Mouse (Mus musculus): ENCODE data around the gene Selenow.

- TF ChIP-seq CTCF (IDR thresholded peaks at IDR 0.05; ENCODE audit: borderline replicate concordance, insufficient read depth, low read length) (no peak), POLR2A (IDR thresholded peaks at IDR 0.05; ENCODE audit: low read depth, low read length) (no peak)
These were observed 38.1 kb downstream of the Selenow start for GRCm38 (mm10) chr7:15884127-15884526.

All from embryonic fibroblast, embryonic 13.5 days (primary cell).